Mouse (Mus musculus) natural killer cell, adult 2 months (primary cell): ENCODE measurements at regions not wholly inside any gene's neighbourhood (a gene's known extent, or its start where the extent isn't known, plus 50 kb on each side); places are given as distances from the start of the nearest gene placed in this dataset.

ENCODE experiments used
- DNase-seq, 2 experiments: peaks; one replicate each; pipeline ENCODE4 v3.0.0; 2022; ENCODE audit warnings: low spot score in 2 of 2

- no peak for DNase-seq
These were observed 2134.9 kb upstream of the Lrrc6 start for GRCm38 (mm10) chr15:68635633-68636032.

DNA sequence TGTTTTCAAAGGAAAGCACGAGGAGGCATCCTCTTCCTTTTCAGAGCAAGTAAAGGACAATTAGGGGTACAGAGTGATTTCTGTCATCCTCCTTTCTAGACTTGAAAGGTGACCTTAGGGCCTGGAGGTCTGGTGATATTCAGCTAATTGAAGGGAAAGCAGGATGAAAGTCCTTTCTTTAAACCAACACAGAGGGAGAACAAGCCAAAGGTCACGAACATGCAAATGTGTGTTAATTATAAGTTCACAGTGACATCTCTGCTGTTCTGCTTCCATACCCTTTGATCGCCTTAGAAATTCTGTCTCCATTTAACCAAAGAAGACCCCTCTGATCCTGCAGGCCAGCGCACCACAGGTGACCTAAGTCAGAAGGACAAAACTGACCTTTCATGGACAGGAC is 2126.3 kb upstream of the Lrrc6 start:
- DNase-seq = no peak

DNA sequence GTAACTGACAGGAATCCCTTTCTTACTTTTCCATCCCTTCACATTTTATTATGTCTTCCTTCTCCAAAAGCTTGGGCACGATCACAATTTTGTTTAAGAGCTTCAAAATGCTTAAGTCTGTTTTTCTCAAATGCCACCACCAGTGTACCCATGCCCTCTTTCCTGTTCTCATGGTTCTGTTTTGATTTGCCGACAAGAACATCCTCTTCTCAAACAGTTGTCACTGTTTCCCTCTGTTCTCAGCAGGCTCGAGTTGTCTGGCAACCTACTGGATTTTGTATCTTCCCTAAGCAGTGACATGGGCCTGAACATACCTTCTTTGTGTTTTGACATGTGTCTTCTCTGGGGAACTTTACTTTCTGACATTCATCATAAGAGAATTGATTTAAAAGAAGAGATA is 2124.1 kb upstream of the Lrrc6 start:
- no peak for DNase-seq

DNA sequence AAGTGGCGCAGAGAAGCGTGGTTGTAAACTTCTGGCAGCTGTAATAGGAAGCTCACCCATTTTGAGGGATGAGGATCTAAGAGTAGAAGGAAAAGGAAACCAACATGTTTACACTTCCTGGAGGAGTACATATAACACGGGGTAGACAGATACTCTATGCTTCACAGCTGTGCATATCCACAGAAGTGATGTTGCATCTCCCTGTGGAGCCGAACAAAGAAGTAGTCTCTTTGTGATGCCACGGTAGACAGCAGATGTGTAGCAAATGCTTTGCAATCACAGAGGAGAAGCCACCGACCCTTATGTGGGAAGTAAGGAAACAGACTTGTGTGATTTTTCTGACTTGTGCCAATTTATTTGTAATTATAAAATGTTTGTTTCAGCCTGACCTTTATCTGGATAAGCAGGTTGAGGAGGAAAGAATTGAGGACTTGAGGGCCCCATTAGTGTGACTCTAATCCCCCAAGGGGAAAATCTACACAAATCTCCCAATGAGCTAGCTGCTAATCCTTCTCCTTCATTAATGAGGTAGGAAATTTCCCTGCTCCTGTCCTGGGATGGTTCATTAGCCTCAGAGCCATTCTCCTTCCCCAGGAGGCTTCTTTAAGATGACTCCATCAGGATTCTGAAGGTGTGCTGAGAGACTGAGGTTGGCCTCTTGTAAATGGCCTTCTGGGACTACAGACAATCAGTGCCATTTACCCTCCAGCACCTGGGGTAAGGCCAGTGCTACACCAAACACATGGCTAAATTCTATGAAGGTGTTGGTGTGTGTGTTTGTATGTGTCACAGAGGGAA is 2119.9 kb upstream of the Lrrc6 start:
- no peak for DNase-seq

DNA sequence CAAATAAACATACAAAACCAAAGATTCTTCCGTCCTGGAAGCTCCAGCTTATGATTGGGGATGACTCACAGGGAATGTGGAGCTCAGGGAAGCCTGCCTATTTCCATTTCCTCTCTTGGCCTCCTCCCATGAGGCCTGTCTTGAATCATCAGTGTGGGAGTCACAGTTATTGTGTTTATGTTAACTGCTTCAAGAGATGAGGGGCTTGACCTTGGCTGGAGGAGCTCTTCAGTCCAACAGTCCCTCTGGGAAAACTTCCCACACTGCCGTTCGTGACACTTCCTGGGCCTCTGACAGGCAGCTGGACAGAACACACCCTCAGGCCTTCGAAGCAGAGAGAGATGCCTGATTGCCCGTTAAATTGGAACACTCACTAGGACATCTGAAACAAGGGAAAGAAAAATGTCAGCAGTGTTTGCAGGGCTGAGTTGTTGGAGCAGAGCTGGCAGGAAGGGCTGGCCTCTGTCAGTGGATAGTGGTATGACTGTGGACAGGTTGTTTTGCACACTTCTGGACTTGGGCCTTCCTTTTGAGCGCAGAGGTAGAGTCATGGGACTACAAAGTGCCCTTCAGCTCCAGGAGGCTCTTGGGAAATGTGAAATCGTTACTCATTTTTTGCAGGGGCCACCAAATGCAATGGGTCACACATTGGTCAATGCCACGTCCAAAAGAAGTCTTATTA is 2105.5 kb upstream of the Lrrc6 start:
- no peak for DNase-seq

DNA sequence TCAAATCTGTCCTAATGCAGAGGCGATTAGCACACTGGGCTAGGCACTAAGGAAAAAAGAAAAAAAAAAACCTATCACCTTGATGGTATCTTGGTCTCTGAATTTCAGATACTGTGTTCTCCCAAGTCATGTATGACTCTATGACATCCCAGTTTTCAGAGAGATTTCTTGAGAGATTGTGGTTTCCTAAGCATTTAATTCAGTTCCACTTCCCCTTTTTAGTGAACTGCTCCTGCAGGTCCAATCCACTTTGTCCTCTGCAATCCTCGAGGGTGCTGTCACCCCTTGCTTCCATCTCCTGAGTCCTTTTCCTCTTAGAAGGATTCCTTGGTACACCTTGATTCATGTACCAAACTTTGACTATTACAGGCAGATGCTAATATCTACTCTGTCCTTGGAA is 2104.8 kb upstream of the Lrrc6 start:
- DNase-seq = no peak

DNA sequence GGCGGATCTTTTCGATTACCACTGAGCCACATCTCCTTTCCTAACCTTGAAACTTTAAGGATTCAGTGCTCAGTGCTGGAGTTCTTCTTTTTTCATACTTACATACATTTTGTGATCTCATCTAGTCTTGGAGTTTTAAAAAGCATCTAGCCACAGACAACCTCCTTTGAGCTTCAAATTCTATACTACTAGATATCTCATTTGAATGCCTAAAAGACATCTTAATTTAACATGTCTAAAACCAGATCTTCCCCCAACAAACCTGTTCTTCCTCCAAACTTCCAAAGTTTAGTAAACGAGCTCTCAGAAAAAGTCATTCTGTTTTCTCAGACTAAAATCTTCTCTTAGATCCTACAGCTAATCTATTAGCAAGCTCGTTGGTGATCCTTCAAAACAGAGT is 2081.5 kb upstream of the Lrrc6 start:
- no peak for DNase-seq

DNA sequence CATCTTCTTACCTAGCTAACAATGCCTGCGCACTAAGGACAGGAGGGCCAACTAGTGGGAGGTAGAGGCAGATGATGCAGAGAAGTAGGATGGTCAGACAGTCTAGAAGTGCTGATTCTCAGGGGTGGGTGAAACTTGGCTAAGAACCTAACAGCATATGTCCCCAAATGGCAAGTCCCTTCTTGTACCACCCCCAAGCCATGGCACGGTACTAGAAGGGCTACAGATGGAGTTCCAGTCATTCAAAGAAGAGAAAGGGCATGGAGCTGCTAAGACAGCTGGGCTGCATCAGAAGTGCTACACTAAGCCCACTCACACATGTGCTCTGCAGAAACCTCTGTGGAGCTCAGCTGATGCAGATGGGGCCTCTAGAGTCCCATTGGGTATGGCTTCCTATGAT is 2078.8 kb upstream of the Lrrc6 start:
- no peak for DNase-seq

GRCm38 (mm10) chr15:68560654-68561053 is 2059.9 kb upstream of the Lrrc6 start:
- DNase-seq = no peak

DNA sequence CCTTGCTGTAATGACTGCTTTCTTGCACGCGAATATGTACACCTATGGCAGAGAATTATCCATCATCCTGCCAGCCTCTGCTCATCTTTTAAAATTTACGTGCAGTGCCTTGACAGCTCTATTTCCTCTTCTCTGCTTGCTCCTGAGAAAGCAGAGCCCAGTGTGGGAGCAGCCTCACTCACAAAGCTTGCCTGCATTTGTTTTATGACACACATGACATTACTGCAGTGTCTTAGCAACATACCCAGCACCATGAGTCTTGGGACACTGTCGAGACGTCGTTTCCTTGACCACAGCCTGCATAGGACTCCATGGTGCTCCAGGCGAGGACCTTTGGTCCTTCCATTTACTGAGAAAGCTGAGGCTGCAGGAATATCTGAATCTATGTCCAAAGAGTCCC is 2055.4 kb upstream of the Lrrc6 start:
- no peak for DNase-seq

- no peak for DNase-seq
These were observed 2035.3 kb upstream of the Lrrc6 start for GRCm38 (mm10) chr15:68536055-68536325.

- no peak for DNase-seq
These were observed 2034.8 kb upstream of the Lrrc6 start for GRCm38 (mm10) chr15:68535297-68536054.

GRCm38 (mm10) chr15:68520759-68521158 is 2020.0 kb upstream of the Lrrc6 start:
- no peak for DNase-seq

GRCm38 (mm10) chr15:68512431-68512830 is 2011.7 kb upstream of the Lrrc6 start:
- DNase-seq = no peak

- no peak for DNase-seq
These were observed 2007.5 kb upstream of the Lrrc6 start for GRCm38 (mm10) chr15:68508190-68508589.

- DNase-seq = no peak
These were observed 2005.4 kb upstream of the Lrrc6 start for GRCm38 (mm10) chr15:68506093-68506492.

DNA sequence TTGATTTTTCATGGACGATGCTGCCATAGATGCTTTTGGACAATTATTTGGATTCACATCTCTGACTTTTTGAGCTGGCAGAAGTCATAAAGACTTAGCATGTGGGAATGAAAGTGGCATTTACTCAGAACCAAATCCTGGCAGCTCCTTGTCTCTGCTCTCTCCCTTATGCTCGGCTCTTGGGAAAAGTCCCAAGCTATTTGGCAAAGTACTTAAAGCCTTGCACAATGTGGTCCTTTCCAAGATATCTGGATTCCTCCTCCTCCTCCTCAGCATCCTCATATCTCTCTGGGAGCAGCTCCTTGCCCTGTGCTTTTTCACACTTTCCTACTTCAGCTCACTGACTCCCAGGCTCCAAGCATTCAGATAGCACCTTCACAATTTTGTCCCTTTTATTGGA is 1995.7 kb upstream of the Lrrc6 start:
- no peak for DNase-seq

GRCm38 (mm10) chr15:68484789-68485188 is 1984.1 kb upstream of the Lrrc6 start:
- DNase-seq = no peak

DNA sequence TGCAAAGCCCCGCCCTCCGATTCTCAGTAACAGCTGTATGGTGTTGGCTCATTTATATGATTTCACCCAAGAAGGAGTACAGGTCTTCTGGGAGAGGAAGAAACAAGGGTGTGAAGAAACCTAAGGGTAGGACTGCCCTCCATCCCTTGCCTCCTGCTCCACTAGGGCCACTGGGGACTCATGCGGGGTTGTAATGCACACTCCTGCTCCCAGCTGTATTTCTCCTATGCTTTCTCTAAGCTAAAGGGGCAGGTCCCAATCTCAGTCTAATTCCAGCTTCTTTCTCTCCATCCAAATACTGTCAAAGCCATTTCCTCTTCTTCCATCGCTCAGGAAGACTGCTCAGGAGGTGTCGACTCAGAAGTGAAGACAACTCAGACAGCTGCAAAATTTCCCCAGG is 1977.0 kb upstream of the Lrrc6 start:
- DNase-seq = no peak

GRCm38 (mm10) chr15:68471928-68472327 is 1971.2 kb upstream of the Lrrc6 start:
- DNase-seq = no peak

GRCm38 (mm10) chr15:68462851-68463250 is 1962.1 kb upstream of the Lrrc6 start:
- no peak for DNase-seq

- DNase-seq = no peak
These were observed 1956.5 kb upstream of the Lrrc6 start for GRCm38 (mm10) chr15:68457239-68457638.

DNA sequence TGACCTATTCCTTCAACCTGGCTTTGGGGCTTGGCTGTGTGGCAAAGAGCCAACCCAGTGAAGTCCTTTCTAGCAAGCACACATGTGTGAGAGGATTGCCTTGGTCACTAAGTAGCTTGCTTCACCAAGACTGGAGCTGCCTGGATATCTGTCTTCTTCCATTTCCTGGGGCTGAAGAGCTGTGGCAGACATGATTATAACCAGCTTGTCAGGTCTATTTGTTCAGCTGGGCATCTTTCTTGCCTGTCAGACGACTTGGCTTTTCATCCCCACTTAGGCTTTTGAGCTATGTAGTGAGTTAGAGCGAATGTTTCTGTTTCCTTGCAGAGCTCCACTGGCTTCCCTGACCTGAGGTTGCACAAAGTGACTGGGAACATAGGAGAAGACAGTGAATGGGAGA is 1951.3 kb upstream of the Lrrc6 start:
- DNase-seq = no peak
